Comparison of ENCODE assay signal across 23 mouse cellular contexts in genomic region chr1:169676751-169677150, GRCm38 (mm10). TPM values are rescaled to one million over a fixed set of nuclear protein-coding genes. Genes with fewer than 3 reads are reported as not detected.
"Had no signal": no experiment of that assay in that cellular context is flagged by ENCODE, and none has a peak within 500 bp of the region (broad histone marks: within the 10 kb centered on the region; RNA-seq: fewer than 3 reads in every experiment).

No protein-coding gene starts in this region.

- DNase-seq: gastrocnemius, postnatal 14 days; heart, adult 18-20 months; heart, postnatal 10 days; heart, postnatal 4 days; kidney, adult 18-20 months; kidney, adult 8-10 months; kidney, postnatal 10 days; kidney, postnatal 25 days; kidney, postnatal 4 days; layer of hippocampus, adult 9-11 months; liver; liver, embryonic 13.5 days had no signal

- H3K27me3 ChIP-seq: heart, embryonic 12.5 days; hindbrain, embryonic 12.5 days; intestine, embryonic 15.5 days; limb, embryonic 13.5 days; liver, embryonic 13.5 days; liver, embryonic 15.5 days had no signal

- H3K36me3 ChIP-seq: heart, embryonic 10.5 days; heart, embryonic 12.5 days; hindbrain, embryonic 10.5 days; hindbrain, embryonic 12.5 days; intestine, embryonic 15.5 days; limb, embryonic 13.5 days; liver, embryonic 13.5 days; liver, embryonic 15.5 days had no signal

- H3K4me2 ChIP-seq: heart, embryonic 12.5 days; hindbrain, embryonic 12.5 days; hindbrain, embryonic 14.5 days; intestine, embryonic 15.5 days; limb, embryonic 13.5 days; liver, embryonic 11.5 days; liver, embryonic 13.5 days; liver, embryonic 15.5 days had no signal

- H3K27ac ChIP-seq: heart, embryonic 10.5 days; hindbrain, embryonic 10.5 days; hindbrain, embryonic 12.5 days; hindbrain, embryonic 14.5 days; intestine, embryonic 15.5 days; left cerebral cortex, adult 2 months; limb, embryonic 13.5 days; liver, embryonic 13.5 days; liver, embryonic 15.5 days had no signal

- H3K4me3 ChIP-seq: heart, embryonic 10.5 days; heart, embryonic 12.5 days; hindbrain, embryonic 10.5 days; hindbrain, embryonic 12.5 days; intestine, embryonic 15.5 days; left cerebral cortex, adult 2 months; limb, embryonic 13.5 days; liver, embryonic 13.5 days; liver, embryonic 15.5 days had no signal

RNA-seq across cellular contexts. Expression of gene Rgs5, which starts 21.4 kb away (rescaled TPM):
- total RNA-seq: granulocyte monocyte progenitor cell, adult 5-6 weeks had no signal
